Mouse (Mus musculus) kidney, postnatal 0 days (tissue): ENCODE results near the gene Hspa12a. TPM values are rescaled to one million over a fixed set of nuclear protein-coding genes. Genes with fewer than 3 reads are reported as not detected.

Source experiments
- ATAC-seq: fragments of 200-750 bp; cut with Nextera tagmentation; replicated peaks from 2 replicates; pipeline ENCODE4 v1.8.0; 2017; ENCODE audit warnings: low read depth, moderate number of reproducible peaks, moderate TSS enrichment, moderate library complexity; ENCODE audit not compliant: low FRiP score
- DNase-seq: peaks from one replicate; pipeline ENCODE4 v3.0.0-alpha.2; 2016; ENCODE audit warnings: low spot score
- H3K27ac ChIP-seq: fragments of 300-500 bp; sonication (generic); 2 replicates; pipeline ENCODE4 v1.5.1; 2014; ENCODE audit warnings: mild to moderate bottlenecking
- H3K27me3 ChIP-seq: fragments of 300-500 bp; sonication (generic); 2 replicates; pipeline ENCODE4 v1.6.1; 2014; ENCODE audit warnings: low read length, mixed read lengths; ENCODE audit not compliant: insufficient read depth
- H3K36me3 ChIP-seq: fragments of 300-500 bp; sonication (generic); 2 replicates; pipeline ENCODE4 v1.6.1; 2014; ENCODE audit warnings: low read length, mixed read lengths; ENCODE audit not compliant: insufficient read depth
- H3K4me1 ChIP-seq: fragments of 300-500 bp; sonication (generic); replicated peaks from 2 replicates; pipeline ENCODE4 v1.6.1; 2014; ENCODE audit warnings: antibody characterized with exemption, low read length, mixed read lengths; ENCODE audit not compliant: insufficient read depth
- H3K4me2 ChIP-seq: fragments of 300-500 bp; sonication (generic); 2 replicates; pipeline ENCODE4 v1.6.1; 2014; ENCODE audit warnings: mild to moderate bottlenecking, low read length, moderate library complexity, mixed read lengths
- H3K4me3 ChIP-seq: fragments of 300-500 bp; sonication (generic); replicated peaks from 2 replicates; pipeline ENCODE4 v1.5.1; 2014; ENCODE audit warnings: low read depth, low read length
- H3K9ac ChIP-seq: fragments of 300-500 bp; sonication (generic); 2 replicates; pipeline ENCODE4 v1.6.1; 2014; ENCODE audit warnings: low read depth, low read length
- H3K9me3 ChIP-seq: fragments of 300-500 bp; sonication (generic); replicated peaks from 2 replicates; pipeline ENCODE4 v1.6.1; 2016; ENCODE audit warnings: low read length, inconsistent platforms, mixed read lengths
- CTCF ChIP-seq: IDR thresholded peaks from 2 replicates; pipeline ENCODE4 v1.5.1; 2016; ENCODE audit warnings: antibody characterized with exemption, low read depth, mild to moderate bottlenecking, moderate library complexity
- WGBS: fragments of 180-500 bp; shearing (Covaris S2); extraction: QIAGEN DNeasy Blood & Tissue Kit; methylation state at CpG from one replicate; pipeline ENCODE4 v1.1.7; 2014; 5-methylcytosine and 5-hydroxymethylcytosine counted together
- polyA plus RNA-seq: library from polyadenylated mRNA; unstranded; fragments of >200 nt; fragmentation: Nextera tagmentation; extraction: Ambion mirVana; gene quantifications from 2 replicates; pipeline ENCODE4 v1.2.1, GENCODE M21; 2015

The Hspa12a gene
- polyA plus RNA-seq, 1 experiment from 2014 or later = 13.4 TPM

- H3K27ac ChIP-seq = no peak overlapping the region
- no peak overlapping the region for H3K4me2 ChIP-seq
- H3K4me1 ChIP-seq = peaks cover 14% of the 10 kb centered on the region
- no peaks in the 10 kb centered on the region for H3K27me3 ChIP-seq
- WGBS = 85% methylated on average over 13 of the region's 13 CpGs
- DNase-seq (no peak), ATAC-seq (no peak)
- no peak overlapping the region for H3K4me3 ChIP-seq
- TF ChIP-seq CTCF = no peak
- no peak overlapping the region for H3K9ac ChIP-seq
- no peaks in the 10 kb centered on the region for H3K9me3 ChIP-seq
- 0 out of 2 replicates have a peak, but pooled peaks cover 3% of the 10 kb centered on the region for H3K36me3 ChIP-seq
Observed at GRCm38 (mm10) chr19:58815179-58815922, 128.1 kb downstream of the Hspa12a start.

- ATAC-seq = no peak; the same call in 1 of the 2 replicates
- Histone ChIP-seq H3K9me3 (no peaks in the 10 kb centered on the region), H3K9ac (no peak overlapping the region), H3K4me1 (no peaks in the 10 kb centered on the region), H3K36me3 (no peaks in the 10 kb centered on the region), H3K27me3 (no peaks in the 10 kb centered on the region), H3K4me2 (no peak overlapping the region), H3K4me3 (no peak overlapping the region), H3K27ac (no peak overlapping the region)
- DNase-seq = no peak
- no peak for TF ChIP-seq CTCF
- 72% methylated on average over 5 of the region's 5 CpGs for WGBS
Observed at GRCm38 (mm10) chr19:58810536-58810935, 132.9 kb downstream of the Hspa12a start.

DNA sequence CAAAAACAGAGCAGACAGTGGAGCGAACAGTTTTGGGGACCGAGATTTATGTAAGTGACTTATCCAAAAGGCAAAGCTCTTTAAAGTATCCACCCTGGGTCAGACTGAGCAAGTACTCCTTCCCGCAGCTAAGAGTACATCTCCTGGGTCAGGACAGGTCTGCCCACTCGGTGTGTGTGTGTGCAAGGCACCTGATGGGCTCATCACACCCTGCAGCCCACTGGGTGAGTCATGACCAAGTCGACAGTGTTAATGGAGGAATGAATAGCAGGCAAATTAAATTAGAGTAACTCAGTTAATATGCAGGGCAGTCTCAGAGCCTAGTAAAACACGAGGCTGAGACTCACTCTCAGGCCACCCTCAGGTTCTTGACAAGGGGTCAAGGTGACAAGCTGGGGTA, 134.6 kb downstream of the Hspa12a start:
- Histone ChIP-seq H3K36me3 (no peaks in the 10 kb centered on the region), H3K4me3 (no peak overlapping the region), H3K4me1 (no peaks in the 10 kb centered on the region), H3K27ac (no peak overlapping the region), H3K9ac (no peak overlapping the region), H3K4me2 (no peak overlapping the region), H3K27me3 (no peaks in the 10 kb centered on the region), H3K9me3 (no peaks in the 10 kb centered on the region)
- ATAC-seq = no peak
- no peak for DNase-seq
- WGBS = 82% methylated on average over 6 of the region's 6 CpGs
- no peak for TF ChIP-seq CTCF

- no peak overlapping the region for H3K27ac ChIP-seq
- H3K4me2 ChIP-seq = no peak overlapping the region
- peak; percentile 93 for TF ChIP-seq CTCF
- no peaks in the 10 kb centered on the region for H3K36me3 ChIP-seq
- ATAC-seq (peak; percentile 29; the same call in 1 of the 2 replicates), DNase-seq (peak; percentile 87)
- WGBS = 6% methylated on average over 3 of the region's 3 CpGs
- H3K4me1 ChIP-seq = no peaks in the 10 kb centered on the region
- no peaks in the 10 kb centered on the region for H3K27me3 ChIP-seq
- H3K4me3 ChIP-seq = no peak overlapping the region
- H3K9ac ChIP-seq = no peak overlapping the region
- H3K9me3 ChIP-seq = no peaks in the 10 kb centered on the region
Observed at GRCm38 (mm10) chr19:58806364-58806763, 137.1 kb downstream of the Hspa12a start.

DNA sequence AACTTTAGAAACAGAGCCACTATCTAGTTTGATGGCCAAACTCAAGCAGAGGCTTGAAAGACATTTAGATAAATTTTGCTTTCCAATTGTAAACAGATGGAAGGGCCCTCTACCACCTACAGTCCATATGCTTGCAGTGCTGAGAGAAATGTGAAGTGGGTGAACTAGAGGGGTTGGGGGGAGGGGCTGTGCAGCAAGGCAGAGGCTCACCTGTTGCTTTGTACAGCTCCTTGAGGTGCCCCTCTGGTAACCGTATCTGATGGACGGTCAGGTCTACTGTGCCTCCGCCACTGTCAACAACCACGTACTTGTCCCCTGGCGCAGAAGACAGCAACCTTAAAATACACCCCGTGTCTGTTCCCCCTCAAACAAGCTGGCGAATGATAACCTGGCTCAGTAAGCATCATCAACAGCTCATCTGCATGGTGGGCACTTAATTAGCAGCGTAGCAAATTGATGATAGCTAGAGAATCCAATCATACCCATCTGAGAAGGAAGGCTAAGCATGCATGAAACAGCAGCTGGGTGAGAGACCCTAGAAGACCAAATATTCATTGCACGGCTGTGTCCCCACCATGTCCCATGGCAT, 138.2 kb downstream of the Hspa12a start:
- 88% methylated on average over 9 of the region's 9 CpGs for WGBS

DNA sequence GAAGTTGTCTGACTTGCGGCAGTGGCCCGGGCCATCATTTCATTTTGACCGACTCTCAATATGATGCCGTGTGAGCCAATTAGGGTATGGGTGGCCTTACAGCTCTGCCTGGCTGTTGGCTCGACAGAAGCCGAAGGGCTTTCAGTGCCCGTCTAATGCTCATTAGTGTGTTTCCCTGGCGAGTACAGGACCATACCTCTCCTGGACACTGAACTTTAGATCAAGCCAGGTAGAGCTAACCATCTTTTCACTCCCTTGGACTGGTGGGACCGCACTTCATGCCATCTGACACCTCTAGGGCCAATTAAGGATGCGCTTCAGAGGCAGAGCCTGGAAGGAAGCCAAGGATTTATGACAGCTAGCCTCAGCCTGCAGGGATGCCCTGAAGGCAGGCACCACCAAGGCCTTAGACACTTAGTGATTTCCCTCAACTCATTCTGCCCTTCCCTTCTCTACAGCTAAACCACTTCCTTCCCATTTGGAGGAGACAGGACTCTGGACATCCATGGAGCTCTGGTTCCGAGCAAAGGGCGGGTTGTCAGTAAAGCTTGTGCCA, 148.3 kb downstream of the Hspa12a start:
- Histone ChIP-seq H3K4me3 (no peak overlapping the region), H3K36me3 (0 out of 2 replicates have a peak, but pooled peaks cover 10% of the 10 kb centered on the region), H3K9ac (no peak overlapping the region), H3K4me1 (no peaks in the 10 kb centered on the region), H3K27me3 (no peaks in the 10 kb centered on the region), H3K4me2 (no peak overlapping the region), H3K27ac (no peak overlapping the region), H3K9me3 (no peaks in the 10 kb centered on the region)
- WGBS = 61% methylated on average over 12 of the region's 12 CpGs
- no peak for TF ChIP-seq CTCF
- ATAC-seq = no peak
- no peak for DNase-seq

More for the DNA sequence above, 138.2 kb downstream of the Hspa12a start:
- H3K27ac ChIP-seq = no peak overlapping the region
- no peak overlapping the region for H3K4me2 ChIP-seq
- H3K4me1 ChIP-seq = no peaks in the 10 kb centered on the region
- DNase-seq (no peak), ATAC-seq (no peak)
- H3K27me3 ChIP-seq = no peaks in the 10 kb centered on the region
- H3K9ac ChIP-seq = no peak overlapping the region
- no peaks in the 10 kb centered on the region for H3K36me3 ChIP-seq
- no peak for TF ChIP-seq CTCF
- no peak overlapping the region for H3K4me3 ChIP-seq
- no peaks in the 10 kb centered on the region for H3K9me3 ChIP-seq
